Mouse (Mus musculus) embryonic fibroblast, embryonic 13.5 days (primary cell): Measurements from ENCODE around the gene Olfr301.

Experiments
- CTCF ChIP-seq: IDR thresholded peaks from 2 replicates; pipeline ENCODE4 v1.5.1; 2011; ENCODE audit warnings: mild to moderate bottlenecking, control low read depth, low read length, moderate library complexity, borderline replicate concordance; ENCODE audit not compliant: insufficient read depth
- POLR2A ChIP-seq: IDR thresholded peaks from 2 replicates; pipeline ENCODE4 v1.6.1; 2011; ENCODE audit warnings: low read depth, mild to moderate bottlenecking, control low read depth, low read length, moderate library complexity

- TF ChIP-seq CTCF (no peak), POLR2A (no peak)
These were observed 17.1 kb upstream of the Olfr301 start, which contains the start of gene Olfr304 for GRCm38 (mm10) chr7:86386558-86386957.
